Mouse (Mus musculus): ENCODE results near the gene Gmds.

DNA sequence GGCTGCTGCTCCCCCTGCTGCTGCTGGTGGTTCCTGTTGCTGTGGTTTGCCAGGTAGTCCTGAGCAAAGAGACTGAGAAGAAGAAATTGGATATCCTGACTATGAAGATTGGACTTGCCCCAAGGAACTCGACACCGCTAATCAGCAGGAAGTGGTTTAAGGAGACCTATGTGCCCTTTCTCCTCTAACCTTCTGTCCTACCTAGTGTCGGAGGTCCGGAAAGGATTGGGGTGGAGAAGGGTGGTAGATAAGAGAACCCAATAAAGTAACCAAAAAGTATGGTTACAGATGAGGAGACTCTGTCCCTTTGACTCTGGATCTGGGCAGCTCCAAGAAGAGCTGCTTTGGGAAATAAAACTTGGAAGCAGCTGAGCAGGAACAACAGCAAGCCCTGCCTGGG is 86.3 kb downstream of the Gmds start:
- no peak for TF ChIP-seq CTCF (IDR thresholded peaks at IDR 0.05; ENCODE audit: low read depth, low read length)
- TF ChIP-seq POLR2A (IDR thresholded peaks at IDR 0.05; ENCODE audit: insufficient read depth, low read length): no peak
- no peak for TF ChIP-seq EP300 (IDR thresholded peaks at IDR 0.05; ENCODE audit: insufficient read depth, low read depth, low read length)

Data from ES-Bruce4 (cell line).